ENCODE assay signal across 1 mouse cellular context in the genomic region with DNA sequence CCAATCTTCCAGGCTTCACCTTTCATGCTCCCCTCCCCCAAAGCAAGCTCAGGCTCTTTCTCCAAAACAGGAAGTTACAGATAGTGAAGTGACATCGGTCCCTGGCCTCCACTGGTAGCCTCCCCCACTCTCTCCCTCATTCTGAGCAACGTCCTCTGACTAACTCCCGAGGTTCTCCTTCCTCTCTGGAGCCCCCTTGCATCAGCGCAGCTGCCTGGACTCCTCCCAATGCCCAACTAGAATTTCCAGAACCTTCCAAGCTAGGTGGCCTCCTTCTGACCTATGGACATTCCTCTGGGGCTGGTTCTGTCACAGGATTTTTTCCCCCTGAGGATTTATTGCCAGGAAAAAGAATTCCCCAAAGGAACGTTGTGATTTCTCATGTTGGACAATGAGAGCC.
TF ChIP-seq lines count a peak whose summit lies in the region.

No protein-coding gene starts in this region.

TF ChIP-seq in MEL, 35 proteins besides CTCF, POLR2A, EP300 and RAD21 (continued from another document):
- TF ChIP-seq ZKSCAN1 (IDR thresholded peaks at IDR 0.05; ENCODE audit: low read depth, low read length): no peak
- no peak for TF ChIP-seq MAZ (IDR thresholded peaks at IDR 0.05; ENCODE audit: low read depth, low read length)
- TF ChIP-seq BHLHE40 (IDR thresholded peaks at IDR 0.05; ENCODE audit: borderline replicate concordance, low read depth, low read length): no peak
